Mouse (Mus musculus): ENCODE measurements around the gene Gm20931. TPM values are rescaled to one million over a fixed set of nuclear protein-coding genes. Genes with fewer than 3 reads are reported as not detected.
"Not testable (repeated sequence)": the region's sequence is repeated elsewhere in the genome, so short reads cannot be mapped to it uniquely, and the experiment has no call there.

Gene Gm20931
- total RNA-seq (2021), result not detected
- long read RNA-seq, experiment 1, result 0 reads
- long read RNA-seq, experiment 2, result 0 reads

DNA sequence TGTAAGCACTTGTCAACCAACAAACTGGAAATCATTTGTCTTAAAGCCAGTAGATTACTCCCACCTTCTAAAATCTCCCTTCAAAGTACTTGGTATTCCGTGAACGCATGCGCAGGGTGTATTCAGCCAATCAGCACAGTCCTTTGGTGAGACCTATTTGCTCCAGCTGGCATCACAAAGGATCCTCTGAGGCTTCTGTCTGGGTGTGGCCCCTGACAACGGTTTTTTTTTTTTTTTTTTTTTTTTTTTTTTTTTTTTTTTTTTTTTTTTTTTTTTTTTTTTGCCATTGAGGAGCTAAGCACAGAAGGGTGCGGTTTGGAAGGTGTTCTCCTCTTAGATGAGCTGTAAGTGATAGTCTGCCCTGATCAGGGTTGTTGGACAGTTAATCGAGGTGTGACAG lies at the start of gene Gm20931:
Gene Gm20931, plus strand, starts transcription at position 301 of the 400 bp plus-strand sequence.
- intact Hi-C loops (cut with DNase I); H3K4me3 ChIP-seq; DNase-seq: not testable (repeated sequence)

More for the DNA sequence above, at the start of gene Gm20931:
- H3K27ac ChIP-seq, result not testable (repeated sequence)

Measured in gastrocnemius, adult 2 months (tissue).